Mouse (Mus musculus) G1E (cell line): ENCODE measurements at regions not wholly inside any gene's neighbourhood (a gene's known extent, or its start where the extent isn't known, plus 50 kb on each side); places are given as distances from the start of the nearest gene placed in this dataset.

Experiments used
- CTCF ChIP-seq: IDR thresholded peaks from 2 replicates; pipeline ENCODE4 v1.5.1; 2012; ENCODE audit warnings: low read depth, low read length, inconsistent platforms, mixed read lengths
- GATA1 ChIP-seq: IDR thresholded peaks from 2 replicates; pipeline ENCODE4 v1.6.1; 2012; ENCODE audit warnings: borderline replicate concordance, low read length, inconsistent platforms, mixed read lengths
- POLR2AphosphoS5 ChIP-seq: IDR thresholded peaks from 2 replicates; pipeline ENCODE4 v1.6.1; 2012; ENCODE audit warnings: low read depth, low read length, inconsistent platforms; ENCODE audit not compliant: insufficient replicate concordance
- TAL1 ChIP-seq: conservative IDR thresholded peaks from 2 replicates; pipeline ENCODE4 v1.6.1; 2012; ENCODE audit warnings: low read depth, low read length, inconsistent platforms, mixed read lengths

DNA sequence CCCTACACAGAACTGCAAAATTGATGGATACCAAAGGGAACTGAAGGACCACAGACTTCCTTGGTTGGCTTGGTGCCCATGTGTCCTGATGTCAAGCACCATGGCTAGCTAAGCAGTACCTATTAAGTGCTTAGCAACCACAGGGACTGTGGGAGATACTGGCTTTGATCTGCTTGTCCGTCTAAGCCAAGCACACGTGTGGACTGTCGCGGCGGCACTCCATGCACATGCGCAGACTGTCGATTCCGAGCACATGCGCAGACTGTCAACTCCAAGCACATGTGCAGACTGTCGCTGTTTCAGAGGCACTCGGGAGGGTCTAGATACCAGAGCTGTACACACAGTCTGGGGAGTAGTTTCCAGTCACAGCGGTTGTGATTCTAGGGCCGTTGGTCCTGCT lies 252.9 kb downstream of the Eipr1 start:
- TF ChIP-seq CTCF (no peak), GATA1 (no peak), POLR2AphosphoS5 (no peak), TAL1 (no peak)
